Mouse (Mus musculus): ENCODE results near the gene Gckr. TPM values are rescaled to one million over a fixed set of nuclear protein-coding genes. Genes with fewer than 3 reads are reported as not detected.

The Gckr gene
- polyA plus RNA-seq, 2 experiments: 13.3 to 16.4 TPM

- H3K9ac ChIP-seq (replicated peaks): no peak overlapping the region
- no peak overlapping the region for H3K4me2 ChIP-seq (ENCODE audit: low read depth)
- peaks cover 0 to 1% of the 10 kb centered on the region in 2 experiments; a peak in 1 of 4 replicates for H3K4me1 ChIP-seq (replicated peaks; ENCODE audit: control insufficient read depth in 2 of 2, insufficient read depth in 2 of 2, low read length in 1 of 2)
- WGBS (ENCODE audit: insufficient replicate concordance): 55% methylated on average over 7 of the region's 8 CpGs
- DNase-seq (ENCODE audit: low read depth in 3 of 3, low spot score in 3 of 3): no peak
- no peak overlapping the region for H3K27ac ChIP-seq
- H3K9me3 ChIP-seq (ENCODE audit: control insufficient read depth, low read length): no peaks in the 10 kb centered on the region
- TF ChIP-seq EP300 (IDR thresholded peaks at IDR 0.05; ENCODE audit: low read depth): no peak
- no peak for TF ChIP-seq CTCF (IDR thresholded peaks at IDR 0.05; ENCODE audit: low read depth)
- H3K4me3 ChIP-seq (ENCODE audit: insufficient read depth in 1 of 2, low read depth in 2 of 2, low read length in 2 of 2): no peak overlapping the region
- H3K27me3 ChIP-seq (ENCODE audit: control insufficient read depth, insufficient read depth, low read length): peaks cover 7% of the 10 kb centered on the region
- H3K36me3 ChIP-seq (replicated peaks; ENCODE audit: control insufficient read depth, insufficient read depth, low read depth): no peaks in the 10 kb centered on the region
- ATAC-seq (ENCODE audit: insufficient read depth): no peak
Measured at GRCm38 (mm10) chr5:31301866-31302265, 4.6 kb downstream of the Gckr start.

- Histone ChIP-seq H3K9ac (replicated peaks) (no peak overlapping the region), H3K4me2 (ENCODE audit: low read depth) (no peak overlapping the region), H3K27me3 (ENCODE audit: control insufficient read depth, insufficient read depth, low read length) (no peaks in the 10 kb centered on the region), H3K27ac (no peak overlapping the region), H3K4me3 (ENCODE audit: insufficient read depth in 1 of 2, low read depth in 2 of 2, low read length in 2 of 2) (no peak overlapping the region), H3K4me1 (replicated peaks; ENCODE audit: control insufficient read depth in 2 of 2, insufficient read depth in 2 of 2, low read length in 1 of 2) (no peaks in the 10 kb centered on the region; a peak in 1 of 4 replicates), H3K36me3 (replicated peaks; ENCODE audit: control insufficient read depth, insufficient read depth, low read depth) (no peaks in the 10 kb centered on the region), H3K9me3 (ENCODE audit: control insufficient read depth, low read length) (no peaks in the 10 kb centered on the region)
- no peak for DNase-seq (ENCODE audit: low read depth in 3 of 3, low spot score in 3 of 3)
- WGBS (ENCODE audit: insufficient replicate concordance): 78% methylated on average over 6 of the region's 6 CpGs
- no peak for TF ChIP-seq CTCF (IDR thresholded peaks at IDR 0.05; ENCODE audit: low read depth)
- no peak for TF ChIP-seq EP300 (IDR thresholded peaks at IDR 0.05; ENCODE audit: low read depth)
- ATAC-seq (ENCODE audit: insufficient read depth): no peak
Measured at GRCm38 (mm10) chr5:31303093-31303492, 5.8 kb downstream of the Gckr start.

DNA sequence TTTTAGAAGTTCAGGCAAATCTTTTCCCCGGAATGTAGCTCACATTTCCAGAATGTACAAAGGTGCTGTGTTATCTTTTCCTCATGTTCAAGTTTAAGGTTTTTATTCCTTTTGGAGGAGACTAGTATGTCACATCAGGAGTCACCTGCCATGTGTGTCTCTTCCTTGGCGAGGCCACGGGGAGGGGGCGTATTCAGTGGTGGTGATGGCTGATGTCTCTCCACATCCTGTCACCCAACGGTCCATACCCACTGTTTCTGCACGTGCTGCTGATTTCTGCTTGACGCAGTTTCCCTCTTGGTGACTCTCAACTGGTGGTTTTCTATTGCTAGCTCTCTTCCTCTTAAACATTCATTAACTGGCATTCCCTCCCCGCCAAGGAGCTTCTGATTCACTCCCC lies 15.6 kb downstream of the Gckr start:
- ATAC-seq (ENCODE audit: insufficient read depth) (no peak), DNase-seq (ENCODE audit: low read depth in 3 of 3, low spot score in 3 of 3) (no peak)
- Histone ChIP-seq H3K9me3 (ENCODE audit: control insufficient read depth, low read length) (no peaks in the 10 kb centered on the region), H3K4me1 (replicated peaks; ENCODE audit: control insufficient read depth in 2 of 2, insufficient read depth in 2 of 2, low read length in 1 of 2) (no peaks in the 10 kb centered on the region), H3K27ac (no peak overlapping the region), H3K4me3 (ENCODE audit: insufficient read depth in 1 of 2, low read depth in 2 of 2, low read length in 2 of 2) (no peak overlapping the region), H3K9ac (replicated peaks) (no peak overlapping the region), H3K27me3 (ENCODE audit: control insufficient read depth, insufficient read depth, low read length) (no peaks in the 10 kb centered on the region), H3K4me2 (ENCODE audit: low read depth) (no peak overlapping the region), H3K36me3 (replicated peaks; ENCODE audit: control insufficient read depth, insufficient read depth, low read depth) (no peaks in the 10 kb centered on the region)
- TF ChIP-seq EP300 (IDR thresholded peaks at IDR 0.05; ENCODE audit: low read depth) (no peak), CTCF (IDR thresholded peaks at IDR 0.05; ENCODE audit: low read depth) (no peak)
- 57% methylated on average over 8 of the region's 8 CpGs for WGBS (ENCODE audit: insufficient replicate concordance)

DNA sequence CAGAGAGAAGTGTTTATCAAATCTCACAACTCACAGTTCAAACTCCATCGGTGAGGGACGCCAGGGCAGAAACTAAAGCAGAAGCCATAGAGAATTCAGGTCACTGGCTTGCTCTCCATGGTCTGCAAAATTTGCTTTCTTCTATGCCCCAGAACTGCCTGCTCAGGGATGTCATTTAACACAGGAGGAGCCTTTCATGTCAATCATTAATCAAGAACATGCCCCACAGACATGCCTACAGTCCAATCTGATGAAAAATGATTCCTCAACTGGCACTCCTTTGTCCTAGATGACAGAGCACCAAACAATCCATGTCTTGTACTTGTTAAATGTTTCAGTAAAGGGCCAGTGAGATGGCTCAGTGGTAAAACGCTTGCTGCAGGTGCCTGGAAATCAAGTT lies 25.5 kb downstream of the Gckr start:
- TF ChIP-seq CTCF (IDR thresholded peaks at IDR 0.05; ENCODE audit: low read depth): no peak
- DNase-seq (ENCODE audit: low read depth in 3 of 3, low spot score in 3 of 3) (no peak), ATAC-seq (ENCODE audit: insufficient read depth) (no peak)
- H3K4me2 ChIP-seq (ENCODE audit: low read depth): no peak overlapping the region
- no peak overlapping the region for H3K4me3 ChIP-seq (ENCODE audit: insufficient read depth in 1 of 2, low read depth in 2 of 2, low read length in 2 of 2)
- H3K27ac ChIP-seq: no peak overlapping the region
- no peak overlapping the region for H3K9ac ChIP-seq (replicated peaks)
- no peaks in the 10 kb centered on the region for H3K9me3 ChIP-seq (ENCODE audit: control insufficient read depth, low read length)
- H3K4me1 ChIP-seq (replicated peaks; ENCODE audit: control insufficient read depth in 2 of 2, insufficient read depth in 2 of 2, low read length in 1 of 2): no peaks in the 10 kb centered on the region
- no peaks in the 10 kb centered on the region for H3K27me3 ChIP-seq (ENCODE audit: control insufficient read depth, insufficient read depth, low read length)
- H3K36me3 ChIP-seq (replicated peaks; ENCODE audit: control insufficient read depth, insufficient read depth, low read depth): no peaks in the 10 kb centered on the region
- 62% methylated on average over 3 of the region's 3 CpGs for WGBS (ENCODE audit: insufficient replicate concordance)

DNA sequence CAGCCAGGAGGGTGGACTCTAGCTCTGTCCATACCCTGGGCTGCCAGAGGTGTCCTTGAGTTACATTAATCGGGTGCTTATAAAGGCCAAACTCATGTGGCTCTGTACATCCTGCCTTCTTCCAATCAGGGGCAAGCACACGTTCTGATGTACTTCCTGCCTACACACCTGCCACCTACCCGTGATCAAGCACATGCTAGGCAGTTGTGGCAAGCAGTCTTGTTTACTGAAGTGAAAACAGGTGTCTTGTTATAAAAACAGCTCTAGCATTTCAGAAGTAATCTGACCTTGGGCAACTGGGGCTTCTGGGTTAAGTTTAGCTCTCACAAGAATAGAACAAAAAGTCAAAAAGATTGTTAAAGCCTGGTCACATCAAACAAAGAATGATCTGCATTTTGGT lies 26.8 kb downstream of the Gckr start:
- H3K36me3 ChIP-seq (replicated peaks; ENCODE audit: control insufficient read depth, insufficient read depth, low read depth): no peaks in the 10 kb centered on the region
- H3K9me3 ChIP-seq (ENCODE audit: control insufficient read depth, low read length): no peaks in the 10 kb centered on the region
- H3K9ac ChIP-seq (replicated peaks): no peak overlapping the region
- no peak for TF ChIP-seq CTCF (IDR thresholded peaks at IDR 0.05; ENCODE audit: low read depth)
- no peak for TF ChIP-seq EP300 (IDR thresholded peaks at IDR 0.05; ENCODE audit: low read depth)
- H3K4me3 ChIP-seq (ENCODE audit: insufficient read depth in 1 of 2, low read depth in 2 of 2, low read length in 2 of 2): no peak overlapping the region
- H3K27ac ChIP-seq: no peak overlapping the region
- ATAC-seq (ENCODE audit: insufficient read depth): no peak
- no peaks in the 10 kb centered on the region for H3K27me3 ChIP-seq (ENCODE audit: control insufficient read depth, insufficient read depth, low read length)
- no peaks in the 10 kb centered on the region for H3K4me1 ChIP-seq (replicated peaks; ENCODE audit: control insufficient read depth in 2 of 2, insufficient read depth in 2 of 2, low read length in 1 of 2)
- H3K4me2 ChIP-seq (ENCODE audit: low read depth): no peak overlapping the region
- 41% methylated on average over 3 of the region's 3 CpGs for WGBS (ENCODE audit: insufficient replicate concordance)
- DNase-seq (ENCODE audit: low read depth in 3 of 3, low spot score in 3 of 3): no peak

Data from liver, embryonic 14.5 days (tissue).